Mouse (Mus musculus): ENCODE measurements at regions not wholly inside any gene's neighbourhood (a gene's known extent, or its start where the extent isn't known, plus 50 kb on each side); places are given as distances from the start of the nearest gene placed in this dataset.

- TF ChIP-seq CTCF (IDR thresholded peaks at IDR 0.05) (no peak), EP300 (IDR thresholded peaks at IDR 0.05; ENCODE audit: insufficient read depth, low read depth, low read length) (no peak), POLR2A (IDR thresholded peaks at IDR 0.05; ENCODE audit: insufficient read depth, low read depth, low read length) (no peak)
These were observed 121.1 kb upstream of the Cops8 start for GRCm38 (mm10) chr1:90481708-90482107.

Measured in heart, adult 2 months (tissue).